Mouse (Mus musculus) hindbrain, postnatal 0 days (tissue): ENCODE measurements at regions not wholly inside any gene's neighbourhood (a gene's known extent, or its start where the extent isn't known, plus 50 kb on each side); places are given as distances from the start of the nearest gene placed in this dataset.

ENCODE experiments used
- ATAC-seq: fragments of 200-750 bp; cut with Nextera tagmentation; 2 replicates; pipeline ENCODE4 v1.8.0; 2017; ENCODE audit warnings: mild to moderate bottlenecking, moderate TSS enrichment, moderate library complexity
- DNase-seq: peaks from one replicate; pipeline ENCODE4 v3.0.0-alpha.2; 2015; ENCODE audit warnings: low spot score
- H3K27ac ChIP-seq: fragments of 300-500 bp; sonication (generic); 2 replicates; pipeline ENCODE4 v1.5.1; 2014; ENCODE audit warnings: mild to moderate bottlenecking
- H3K27me3 ChIP-seq: fragments of 300-500 bp; sonication (generic); 2 replicates; pipeline ENCODE4 v1.6.1; 2014; ENCODE audit warnings: low read length, mixed read lengths; ENCODE audit not compliant: insufficient read depth
- H3K36me3 ChIP-seq: fragments of 300-500 bp; sonication (generic); 2 replicates; pipeline ENCODE4 v1.6.1; 2014; ENCODE audit warnings: low read length, mixed read lengths; ENCODE audit not compliant: insufficient read depth
- H3K4me1 ChIP-seq: fragments of 300-500 bp; sonication (generic); 2 replicates; pipeline ENCODE4 v1.6.1; 2014; ENCODE audit warnings: antibody characterized with exemption, low read length, mixed read lengths; ENCODE audit not compliant: insufficient read depth
- H3K4me2 ChIP-seq: fragments of 300-500 bp; sonication (generic); 2 replicates; pipeline ENCODE4 v1.6.1; 2014; ENCODE audit warnings: low read depth, mild to moderate bottlenecking, low read length, moderate library complexity, mixed read lengths
- H3K4me3 ChIP-seq: fragments of 300-500 bp; sonication (generic); 2 replicates; pipeline ENCODE4 v1.5.1; 2014; ENCODE audit warnings: low read length
- H3K9ac ChIP-seq: fragments of 300-500 bp; sonication (generic); replicated peaks from 2 replicates; pipeline ENCODE4 v1.6.1; 2014; ENCODE audit warnings: mild to moderate bottlenecking, low read length, moderate library complexity, mixed read lengths
- H3K9me3 ChIP-seq: fragments of 300-500 bp; sonication (generic); 2 replicates; pipeline ENCODE4 v1.6.1; 2016; ENCODE audit warnings: low read length, mixed read lengths
- CTCF ChIP-seq: IDR thresholded peaks from 2 replicates; pipeline ENCODE4 v1.5.1; 2016; ENCODE audit warnings: antibody characterized with exemption, control low read depth, low read depth
- WGBS: fragments of 180-500 bp; shearing (Covaris S2); extraction: QIAGEN DNeasy Blood & Tissue Kit; methylation state at CpG from one replicate; pipeline ENCODE4 v1.1.7; 2014; 5-methylcytosine and 5-hydroxymethylcytosine counted together

GRCm38 (mm10) chr4:114351282-114351681 lies 55.2 kb upstream of the Trabd2b start:
- no peaks in the 10 kb centered on the region for H3K9me3 ChIP-seq
- WGBS = 75% methylated on average over 1 of the region's 1 CpGs
- ATAC-seq (no peak), DNase-seq (no peak)
- H3K27ac ChIP-seq = no peak overlapping the region
- no peaks in the 10 kb centered on the region for H3K4me1 ChIP-seq
- no peaks in the 10 kb centered on the region for H3K27me3 ChIP-seq
- H3K9ac ChIP-seq = no peak overlapping the region
- no peak for TF ChIP-seq CTCF
- no peak overlapping the region for H3K4me2 ChIP-seq
- no peaks in the 10 kb centered on the region for H3K36me3 ChIP-seq
- H3K4me3 ChIP-seq = no peak overlapping the region

DNA sequence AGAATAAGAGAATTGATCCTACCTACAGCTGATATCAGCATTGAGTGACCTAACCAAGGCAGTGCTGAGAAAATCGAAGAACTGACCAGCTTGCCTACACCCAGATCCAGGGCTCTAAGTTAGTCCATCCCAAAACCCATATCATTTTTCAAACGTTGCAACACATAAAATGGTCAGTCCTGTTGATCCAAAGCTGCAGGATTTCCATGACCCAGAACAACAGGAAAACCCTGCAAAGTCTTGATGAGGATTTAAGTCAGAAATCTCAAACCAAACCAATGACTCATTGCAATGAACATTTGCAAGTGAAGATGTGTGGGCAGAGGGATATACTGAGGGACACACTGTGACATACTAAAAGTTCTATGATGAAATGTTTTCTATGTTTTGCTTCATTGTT lies 53.5 kb upstream of the Trabd2b start:
- WGBS = 74% methylated on average over 2 of the region's 2 CpGs
- no peak overlapping the region for H3K4me3 ChIP-seq
- no peaks in the 10 kb centered on the region for H3K36me3 ChIP-seq
- DNase-seq (no peak), ATAC-seq (no peak)
- H3K4me1 ChIP-seq = no peaks in the 10 kb centered on the region
- no peaks in the 10 kb centered on the region for H3K9me3 ChIP-seq
- no peak overlapping the region for H3K9ac ChIP-seq
- H3K27ac ChIP-seq = no peak overlapping the region
- no peak for TF ChIP-seq CTCF
- no peaks in the 10 kb centered on the region for H3K27me3 ChIP-seq
- no peak overlapping the region for H3K4me2 ChIP-seq
